Mouse (Mus musculus): ENCODE measurements around the gene Ddah1. TPM values are rescaled to one million over a fixed set of nuclear protein-coding genes. Genes with fewer than 3 reads are reported as not detected.

The Ddah1 gene
- polyA plus RNA-seq (2016; fragmentation: Nextera tagmentation; extraction: Ambion mirVana): 55.0 and 56.3 TPM in 2 replicates

- WGBS: under 1% methylated on average over 97 of the region's 97 CpGs
- Histone ChIP-seq H3K27ac (peak within 1 kb of the TSS; percentile 97), H3K27me3 (ENCODE audit: insufficient read depth, poor library complexity, severe bottlenecking) (peaks cover 23% of the 10 kb centered on the region)
Observed at GRCm38 (mm10) chr3:145758561-145759378, at the start of gene Ddah1. Gene Ddah1, plus strand, starts transcription at chr3:145758675.

GRCm38 (mm10) chr3:145715923-145716322, 42.6 kb upstream of the Ddah1 start:
- no peak for DNase-seq (ENCODE audit: low spot score)
- Histone ChIP-seq H3K4me1 (no peaks in the 10 kb centered on the region), H3K27me3 (ENCODE audit: insufficient read depth, poor library complexity, severe bottlenecking) (no peaks in the 10 kb centered on the region), H3K36me3 (no peaks in the 10 kb centered on the region), H3K9me3 (no peaks in the 10 kb centered on the region), H3K4me3 (no peak overlapping the region), H3K27ac (no peak overlapping the region)
- 79% methylated on average over 7 of the region's 7 CpGs for WGBS

More at GRCm38 (mm10) chr3:145758561-145759378, at the start of gene Ddah1:
- peak; percentile 81 for DNase-seq (ENCODE audit: low spot score)
- Histone ChIP-seq H3K4me3 (peak within 1 kb of the TSS; percentile 83), H3K36me3 (no peaks in the 10 kb centered on the region), H3K4me1 (peaks cover 31% of the 10 kb centered on the region), H3K9me3 (no peaks in the 10 kb centered on the region)

- no peak overlapping the region for H3K27ac ChIP-seq
- no peaks in the 10 kb centered on the region for H3K9me3 ChIP-seq
- H3K27me3 ChIP-seq (ENCODE audit: insufficient read depth, poor library complexity, severe bottlenecking): no peaks in the 10 kb centered on the region
- H3K4me3 ChIP-seq: no peak overlapping the region
- DNase-seq (ENCODE audit: low spot score): no peak
- 70% methylated on average over 4 of the region's 4 CpGs for WGBS
- H3K4me1 ChIP-seq: no peaks in the 10 kb centered on the region
- H3K36me3 ChIP-seq: no peaks in the 10 kb centered on the region
Observed at GRCm38 (mm10) chr3:145719660-145720059, 38.8 kb upstream of the Ddah1 start.

- no peak overlapping the region for H3K4me3 ChIP-seq
Observed at GRCm38 (mm10) chr3:145725078-145725477, 33.4 kb upstream of the Ddah1 start.

GRCm38 (mm10) chr3:145728336-145728735, 30.1 kb upstream of the Ddah1 start:
- no peak overlapping the region for H3K27ac ChIP-seq
- H3K4me3 ChIP-seq: no peak overlapping the region
- H3K27me3 ChIP-seq (ENCODE audit: insufficient read depth, poor library complexity, severe bottlenecking): no peaks in the 10 kb centered on the region
- H3K36me3 ChIP-seq: no peaks in the 10 kb centered on the region
- H3K9me3 ChIP-seq: no peaks in the 10 kb centered on the region
- 53% methylated on average over 8 of the region's 8 CpGs for WGBS
- no peak for DNase-seq (ENCODE audit: low spot score)
- H3K4me1 ChIP-seq: peaks cover 16% of the 10 kb centered on the region

More at GRCm38 (mm10) chr3:145725078-145725477, 33.4 kb upstream of the Ddah1 start:
- Histone ChIP-seq H3K27me3 (ENCODE audit: insufficient read depth, poor library complexity, severe bottlenecking) (no peaks in the 10 kb centered on the region), H3K4me1 (peaks cover 15% of the 10 kb centered on the region), H3K9me3 (no peaks in the 10 kb centered on the region), H3K36me3 (no peaks in the 10 kb centered on the region), H3K27ac (no peak overlapping the region)
- 80% methylated on average over 8 of the region's 8 CpGs for WGBS
- DNase-seq (ENCODE audit: low spot score): no peak

GRCm38 (mm10) chr3:145729531-145729930, 28.9 kb upstream of the Ddah1 start:
- WGBS: 50% methylated on average over 4 of the region's 4 CpGs
- Histone ChIP-seq H3K36me3 (no peaks in the 10 kb centered on the region), H3K9me3 (no peaks in the 10 kb centered on the region), H3K4me3 (no peak overlapping the region), H3K4me1 (peaks cover 16% of the 10 kb centered on the region), H3K27ac (peak overlapping the region; percentile 77), H3K27me3 (ENCODE audit: insufficient read depth, poor library complexity, severe bottlenecking) (no peaks in the 10 kb centered on the region)
- no peak for DNase-seq (ENCODE audit: low spot score)

- no peaks in the 10 kb centered on the region for H3K27me3 ChIP-seq (ENCODE audit: insufficient read depth, poor library complexity, severe bottlenecking)
- H3K4me3 ChIP-seq: no peak overlapping the region
- peaks cover 20% of the 10 kb centered on the region for H3K4me1 ChIP-seq
- no peaks in the 10 kb centered on the region for H3K36me3 ChIP-seq
- DNase-seq (ENCODE audit: low spot score): no peak
- 3% methylated on average over 3 of the region's 3 CpGs for WGBS
- H3K27ac ChIP-seq: peak overlapping the region; percentile 77
- H3K9me3 ChIP-seq: no peaks in the 10 kb centered on the region
Observed at GRCm38 (mm10) chr3:145730092-145730491, 28.4 kb upstream of the Ddah1 start.

- H3K27me3 ChIP-seq (ENCODE audit: insufficient read depth, poor library complexity, severe bottlenecking): no peaks in the 10 kb centered on the region
- 68% methylated on average over 8 of the region's 8 CpGs for WGBS
- H3K9me3 ChIP-seq: no peaks in the 10 kb centered on the region
- DNase-seq (ENCODE audit: low spot score): no peak
- H3K4me1 ChIP-seq: peaks cover 24% of the 10 kb centered on the region
- no peak overlapping the region for H3K27ac ChIP-seq
- no peaks in the 10 kb centered on the region for H3K36me3 ChIP-seq
- no peak overlapping the region for H3K4me3 ChIP-seq
Observed at GRCm38 (mm10) chr3:145734857-145735256, 23.6 kb upstream of the Ddah1 start.

- no peak for DNase-seq (ENCODE audit: low spot score)
- Histone ChIP-seq H3K4me3 (no peak overlapping the region), H3K36me3 (no peaks in the 10 kb centered on the region), H3K9me3 (no peaks in the 10 kb centered on the region), H3K4me1 (peaks cover 28% of the 10 kb centered on the region), H3K27me3 (ENCODE audit: insufficient read depth, poor library complexity, severe bottlenecking) (no peaks in the 10 kb centered on the region), H3K27ac (no peak overlapping the region)
- 80% methylated on average over 5 of the region's 5 CpGs for WGBS
Observed at GRCm38 (mm10) chr3:145736562-145736961, 21.9 kb upstream of the Ddah1 start.

- Histone ChIP-seq H3K4me1 (peaks cover 28% of the 10 kb centered on the region), H3K9me3 (no peaks in the 10 kb centered on the region), H3K27ac (0 out of 2 replicates have a peak overlapping the region, but pooled peaks have one; percentile 22), H3K36me3 (no peaks in the 10 kb centered on the region), H3K27me3 (ENCODE audit: insufficient read depth, poor library complexity, severe bottlenecking) (no peaks in the 10 kb centered on the region), H3K4me3 (no peak overlapping the region)
- no peak for DNase-seq (ENCODE audit: low spot score)
- 71% methylated on average over 14 of the region's 14 CpGs for WGBS
Observed at GRCm38 (mm10) chr3:145738662-145739061, 19.8 kb upstream of the Ddah1 start.

GRCm38 (mm10) chr3:145739904-145740303, 18.6 kb upstream of the Ddah1 start:
- 50% methylated on average over 7 of the region's 7 CpGs for WGBS
- H3K9me3 ChIP-seq: no peaks in the 10 kb centered on the region
- no peaks in the 10 kb centered on the region for H3K36me3 ChIP-seq
- DNase-seq (ENCODE audit: low spot score): no peak
- no peaks in the 10 kb centered on the region for H3K27me3 ChIP-seq (ENCODE audit: insufficient read depth, poor library complexity, severe bottlenecking)
- H3K27ac ChIP-seq: no peak overlapping the region
- peaks cover 26% of the 10 kb centered on the region for H3K4me1 ChIP-seq
- no peak overlapping the region for H3K4me3 ChIP-seq

- H3K9me3 ChIP-seq: no peaks in the 10 kb centered on the region
- peaks cover 21% of the 10 kb centered on the region for H3K4me1 ChIP-seq
- no peak overlapping the region for H3K27ac ChIP-seq
- no peak overlapping the region for H3K4me3 ChIP-seq
- 47% methylated on average over 9 of the region's 9 CpGs for WGBS
- DNase-seq (ENCODE audit: low spot score): no peak
- no peaks in the 10 kb centered on the region for H3K36me3 ChIP-seq
- no peaks in the 10 kb centered on the region for H3K27me3 ChIP-seq (ENCODE audit: insufficient read depth, poor library complexity, severe bottlenecking)
Observed at GRCm38 (mm10) chr3:145743050-145743449, 15.4 kb upstream of the Ddah1 start.

- Histone ChIP-seq H3K27ac (no peak overlapping the region), H3K9me3 (no peaks in the 10 kb centered on the region), H3K36me3 (no peaks in the 10 kb centered on the region), H3K4me1 (peaks cover 20% of the 10 kb centered on the region), H3K4me3 (no peak overlapping the region), H3K27me3 (ENCODE audit: insufficient read depth, poor library complexity, severe bottlenecking) (no peaks in the 10 kb centered on the region)
- 80% methylated on average over 9 of the region's 9 CpGs for WGBS
- DNase-seq (ENCODE audit: low spot score): no peak
Observed at GRCm38 (mm10) chr3:145743476-145744027, 14.9 kb upstream of the Ddah1 start.
